Mouse (Mus musculus): ENCODE measurements at regions not wholly inside any gene's neighbourhood (a gene's known extent, or its start where the extent isn't known, plus 50 kb on each side); places are given as distances from the start of the nearest gene placed in this dataset.

DNA sequence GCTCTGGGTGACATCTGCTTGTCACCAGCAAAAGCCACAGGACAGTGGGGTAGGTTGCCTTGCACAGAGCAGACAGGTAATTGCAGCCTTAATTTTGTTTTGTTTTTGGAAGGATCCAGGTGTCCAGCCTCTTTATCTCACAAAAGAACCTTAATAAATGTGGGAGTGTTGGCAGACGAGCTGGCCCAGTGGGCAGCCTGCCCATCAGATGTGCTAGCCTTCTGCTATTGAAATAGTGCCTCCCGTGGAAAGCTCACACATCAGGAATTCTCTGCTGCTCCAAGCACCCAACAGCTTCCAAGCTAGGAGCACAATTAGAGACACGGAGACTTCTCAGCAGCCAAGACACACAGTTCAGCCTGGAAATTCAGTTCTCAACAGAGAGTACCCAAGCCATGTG lies 246.0 kb upstream of the Bmp2 start:
- TF ChIP-seq CTCF (IDR thresholded peaks at IDR 0.05; ENCODE audit: control insufficient read depth, insufficient read depth, insufficient replicate concordance, low read depth, low read length) (no peak), POLR2A (IDR thresholded peaks at IDR 0.05; ENCODE audit: control insufficient read depth, low read depth, low read length) (no peak)

Data from testis, adult 2 months (tissue).